Mouse (Mus musculus) liver, embryonic 16.5 days (tissue): ENCODE measurements around the gene Mctp1. TPM values are rescaled to one million over a fixed set of nuclear protein-coding genes. Genes with fewer than 3 reads are reported as not detected.

Source experiments
- ATAC-seq: fragments of 200-750 bp; cut with Nextera tagmentation; 2 replicates; pipeline ENCODE4 v1.8.0; 2017; ENCODE audit warnings: low read depth, mild to moderate bottlenecking, moderate number of reproducible peaks, moderate library complexity
- H3K27ac ChIP-seq: fragments of 300-500 bp; sonication (generic); 2 replicates; pipeline ENCODE4 v1.5.1; 2014; ENCODE audit warnings: mild to moderate bottlenecking, low read length
- H3K27me3 ChIP-seq: fragments of 300-500 bp; sonication (generic); 2 replicates; pipeline ENCODE4 v1.6.1; 2014; ENCODE audit warnings: low read depth, low read length, mixed read lengths; ENCODE audit not compliant: control insufficient read depth, insufficient read depth
- H3K36me3 ChIP-seq: fragments of 300-500 bp; sonication (generic); 2 replicates; pipeline ENCODE4 v1.6.1; 2014; ENCODE audit warnings: mild to moderate bottlenecking; ENCODE audit not compliant: control insufficient read depth, insufficient read depth
- H3K4me1 ChIP-seq: fragments of 300-500 bp; sonication (generic); 2 replicates; pipeline ENCODE4 v1.6.1; 2014; ENCODE audit warnings: low read depth, low read length, mixed read lengths; ENCODE audit not compliant: control insufficient read depth
- H3K4me2 ChIP-seq: fragments of 300-500 bp; sonication (generic); 2 replicates; pipeline ENCODE4 v1.6.1; 2014; ENCODE audit warnings: low read depth, low read length, mixed read lengths
- H3K4me3 ChIP-seq: fragments of 300-500 bp; sonication (generic); 2 replicates; pipeline ENCODE4 v1.5.1; 2014; ENCODE audit warnings: low read depth, mild to moderate bottlenecking, low read length
- H3K9ac ChIP-seq: fragments of 300-500 bp; sonication (generic); 2 replicates; pipeline ENCODE4 v1.6.1; 2014; ENCODE audit warnings: low read depth, low read length
- H3K9me3 ChIP-seq: fragments of 300-500 bp; sonication (generic); replicated peaks from 2 replicates; pipeline ENCODE4 v1.6.1; 2016; ENCODE audit warnings: low read length; ENCODE audit not compliant: control insufficient read depth
- WGBS: fragments of 180-500 bp; shearing (Covaris S2); extraction: QIAGEN DNeasy Blood & Tissue Kit; methylation state at CpG from one replicate; pipeline ENCODE4 v1.1.7; 2014; ENCODE audit not compliant: insufficient replicate concordance; 5-methylcytosine and 5-hydroxymethylcytosine counted together
- polyA plus RNA-seq: library from polyadenylated mRNA; unstranded; fragments of >200 nt; fragmentation: Nextera tagmentation; extraction: Ambion mirVana; gene quantifications from 2 replicates; pipeline ENCODE4 v1.2.1, GENCODE M21; 2015

Mctp1 gene
- polyA plus RNA-seq, 1 experiment from 2014 or later = 2.4 TPM

DNA sequence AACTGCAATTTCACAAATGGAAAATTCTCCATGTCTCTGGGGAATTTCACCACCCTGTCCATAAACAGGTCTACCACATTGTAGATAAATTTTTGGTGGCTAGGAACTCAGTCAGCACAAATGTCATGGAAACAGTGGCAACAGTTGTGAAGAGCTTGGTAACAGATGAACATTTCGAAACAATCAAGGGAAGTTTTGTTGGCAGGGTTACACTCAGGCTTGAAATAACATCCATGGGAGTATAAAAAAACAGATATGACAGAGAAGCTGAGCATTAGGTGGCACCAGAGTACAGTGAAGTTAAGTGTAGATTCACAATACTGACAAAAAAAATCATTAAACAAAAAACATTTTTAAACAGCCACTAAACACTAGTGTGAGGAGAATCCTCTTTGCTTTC lies 26.3 kb downstream of the Mctp1 start:
- no peaks in the 10 kb centered on the region for H3K9me3 ChIP-seq
- no peaks in the 10 kb centered on the region for H3K36me3 ChIP-seq
- no peak for ATAC-seq
- no peaks in the 10 kb centered on the region for H3K4me1 ChIP-seq
- H3K27me3 ChIP-seq = no peaks in the 10 kb centered on the region
- H3K4me2 ChIP-seq = no peak overlapping the region
- no peak overlapping the region for H3K4me3 ChIP-seq
- H3K9ac ChIP-seq = no peak overlapping the region
- 39% methylated on average over 1 of the region's 1 CpGs for WGBS
- H3K27ac ChIP-seq = no peak overlapping the region

DNA sequence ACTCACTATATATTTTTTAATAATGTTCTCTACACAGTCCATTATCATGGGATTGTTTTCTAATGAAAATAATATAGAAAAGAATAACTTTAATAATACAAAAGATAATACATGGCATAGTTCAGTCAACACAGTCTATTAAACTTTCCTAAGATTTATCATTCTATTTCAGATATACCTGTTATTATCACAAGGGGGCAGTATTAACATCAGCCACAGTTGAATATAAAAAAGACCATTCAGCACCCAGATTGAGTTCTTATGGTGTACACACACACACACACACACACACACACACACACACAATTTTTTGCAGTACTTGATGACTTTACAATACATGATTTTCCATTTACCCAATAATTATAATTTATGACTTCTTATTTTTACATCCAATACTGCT lies 31.0 kb downstream of the Mctp1 start:
- ATAC-seq = no peak
- H3K4me1 ChIP-seq = no peaks in the 10 kb centered on the region

DNA sequence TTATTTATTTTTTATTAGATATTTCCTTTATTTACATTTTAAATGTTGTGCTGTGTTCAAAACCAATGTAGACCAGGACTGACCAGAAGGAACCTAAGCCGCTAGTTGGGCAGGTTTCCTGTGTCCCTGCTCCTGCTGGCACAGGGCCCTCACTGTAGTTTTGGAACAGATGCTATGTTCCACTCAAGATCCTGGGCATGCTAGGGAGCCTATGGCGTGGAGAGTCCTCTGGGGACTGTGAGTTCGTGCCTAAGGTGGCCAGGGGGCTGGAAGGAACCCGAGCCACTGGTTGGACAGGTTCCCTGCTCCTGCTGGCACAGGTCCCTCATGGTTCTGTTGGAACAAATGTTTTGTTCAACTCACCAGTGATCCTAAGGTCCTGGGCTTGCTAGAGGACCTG lies 35.8 kb downstream of the Mctp1 start:
- WGBS = 73% methylated on average over 4 of the region's 4 CpGs
- no peak overlapping the region for H3K4me2 ChIP-seq
- no peaks in the 10 kb centered on the region for H3K27me3 ChIP-seq
- no peaks in the 10 kb centered on the region for H3K9me3 ChIP-seq
- H3K27ac ChIP-seq = no peak overlapping the region
- peaks cover 6% of the 10 kb centered on the region for H3K4me1 ChIP-seq
- no peak overlapping the region for H3K9ac ChIP-seq
- H3K36me3 ChIP-seq = no peaks in the 10 kb centered on the region
- no peak overlapping the region for H3K4me3 ChIP-seq
- no peak for ATAC-seq

More for the DNA sequence above, 31.0 kb downstream of the Mctp1 start:
- Histone ChIP-seq H3K4me3 (no peak overlapping the region), H3K9ac (no peak overlapping the region), H3K27me3 (no peaks in the 10 kb centered on the region), H3K27ac (no peak overlapping the region), H3K4me2 (no peak overlapping the region), H3K9me3 (no peaks in the 10 kb centered on the region), H3K36me3 (no peaks in the 10 kb centered on the region)

DNA sequence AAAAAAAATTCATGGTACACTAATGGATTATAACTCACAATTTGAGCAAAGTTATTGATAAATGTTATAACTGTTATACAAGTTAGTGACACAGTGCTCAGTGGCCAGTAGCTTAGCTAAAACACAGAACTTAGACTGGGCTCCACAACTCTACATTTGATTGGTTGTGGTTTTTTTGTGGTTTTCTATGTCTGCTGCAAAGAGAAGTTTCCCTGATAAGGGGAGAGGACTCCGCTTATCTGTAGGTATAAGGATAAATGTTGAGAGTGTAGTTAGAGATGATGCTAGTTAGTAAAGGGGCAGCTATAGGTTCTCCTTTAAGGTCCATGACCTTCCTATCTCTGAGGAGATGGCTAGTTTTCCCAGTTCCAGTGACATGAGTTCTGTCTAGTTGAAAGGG lies 36.7 kb downstream of the Mctp1 start:
- Histone ChIP-seq H3K9me3 (no peaks in the 10 kb centered on the region), H3K4me2 (no peak overlapping the region), H3K27me3 (no peaks in the 10 kb centered on the region), H3K27ac (no peak overlapping the region), H3K9ac (no peak overlapping the region), H3K4me3 (no peak overlapping the region), H3K4me1 (peaks cover 6% of the 10 kb centered on the region), H3K36me3 (no peaks in the 10 kb centered on the region)
- ATAC-seq = peak; percentile 80
- 21% methylated on average over 1 of the region's 1 CpGs for WGBS

DNA sequence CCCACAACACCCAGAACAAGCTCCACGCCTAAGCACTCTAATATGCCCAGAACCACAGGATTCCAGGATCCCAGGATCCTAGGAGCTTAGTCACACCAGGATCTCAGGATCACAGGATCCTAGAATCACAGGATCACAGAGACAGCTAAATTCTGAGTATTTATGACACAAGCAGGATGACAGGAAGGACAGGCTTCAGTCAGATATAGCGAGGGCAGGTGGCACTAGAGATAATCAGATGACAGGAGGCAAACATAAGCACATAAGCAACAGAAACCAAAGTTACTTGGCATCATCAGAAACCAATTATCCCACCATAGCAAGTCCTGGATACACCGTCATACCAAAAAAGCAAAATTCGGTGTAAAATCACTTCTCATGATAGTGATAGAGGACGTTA lies 37.8 kb downstream of the Mctp1 start:
- H3K27me3 ChIP-seq = no peaks in the 10 kb centered on the region
- no peaks in the 10 kb centered on the region for H3K9me3 ChIP-seq
- no peak overlapping the region for H3K9ac ChIP-seq
- no peaks in the 10 kb centered on the region for H3K36me3 ChIP-seq
- H3K27ac ChIP-seq = no peak overlapping the region
- peak; percentile 19; the same call in 1 of the 2 replicates for ATAC-seq
- peaks cover 6% of the 10 kb centered on the region for H3K4me1 ChIP-seq
- H3K4me2 ChIP-seq = no peak overlapping the region
- 46% methylated on average over 5 of the region's 5 CpGs for WGBS
- H3K4me3 ChIP-seq = no peak overlapping the region

DNA sequence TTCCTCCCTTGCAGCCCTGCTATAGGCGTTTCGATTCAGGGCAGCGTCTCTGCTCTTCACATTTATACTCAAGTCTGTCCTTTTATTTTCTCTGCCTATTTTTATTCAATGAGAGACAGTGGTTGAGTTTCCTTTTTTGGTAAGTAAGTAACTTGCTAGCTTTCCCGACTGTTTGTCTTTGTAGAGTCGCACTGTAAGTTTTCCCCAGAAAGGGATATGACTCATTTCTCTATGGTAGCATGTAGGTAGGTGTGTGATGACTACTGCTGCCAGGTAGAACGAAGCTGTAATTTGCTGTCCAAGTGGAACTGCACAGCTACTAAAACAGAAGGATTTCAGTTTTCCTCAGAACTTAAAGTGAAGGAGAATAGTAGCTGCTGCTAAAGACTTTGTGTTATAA lies 45.1 kb downstream of the Mctp1 start:
- ATAC-seq = no peak
- Histone ChIP-seq H3K4me1 (no peaks in the 10 kb centered on the region), H3K36me3 (no peaks in the 10 kb centered on the region), H3K9me3 (no peaks in the 10 kb centered on the region), H3K27ac (no peak overlapping the region), H3K9ac (no peak overlapping the region), H3K4me2 (no peak overlapping the region), H3K27me3 (no peaks in the 10 kb centered on the region), H3K4me3 (no peak overlapping the region)
- WGBS = 60% methylated on average over 6 of the region's 6 CpGs

DNA sequence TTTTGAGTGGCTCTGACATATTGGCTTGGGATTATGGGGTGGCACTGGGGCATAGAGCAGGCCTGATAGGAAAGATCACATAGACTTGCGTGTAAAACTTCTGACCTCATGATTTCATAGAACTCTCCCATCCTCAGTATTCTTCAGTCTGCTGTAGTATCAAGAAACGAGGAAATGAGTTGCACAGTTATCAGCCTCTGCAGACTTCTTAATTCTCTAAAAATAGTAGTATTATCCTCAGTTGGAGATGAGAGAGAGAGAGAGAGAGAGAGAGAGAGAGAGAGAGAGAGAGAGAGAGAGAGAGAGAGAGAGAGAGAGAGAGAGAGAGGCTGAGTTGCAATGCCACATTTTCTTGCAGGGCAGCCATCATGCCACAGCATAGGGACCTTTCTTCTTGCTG lies 45.6 kb downstream of the Mctp1 start:
- Histone ChIP-seq H3K27me3 (no peaks in the 10 kb centered on the region), H3K27ac (no peak overlapping the region), H3K9ac (no peak overlapping the region), H3K4me2 (no peak overlapping the region), H3K4me1 (no peaks in the 10 kb centered on the region), H3K36me3 (no peaks in the 10 kb centered on the region), H3K9me3 (no peaks in the 10 kb centered on the region), H3K4me3 (no peak overlapping the region)
- WGBS = 19% methylated on average over 2 of the region's 2 CpGs
- ATAC-seq = no peak

DNA sequence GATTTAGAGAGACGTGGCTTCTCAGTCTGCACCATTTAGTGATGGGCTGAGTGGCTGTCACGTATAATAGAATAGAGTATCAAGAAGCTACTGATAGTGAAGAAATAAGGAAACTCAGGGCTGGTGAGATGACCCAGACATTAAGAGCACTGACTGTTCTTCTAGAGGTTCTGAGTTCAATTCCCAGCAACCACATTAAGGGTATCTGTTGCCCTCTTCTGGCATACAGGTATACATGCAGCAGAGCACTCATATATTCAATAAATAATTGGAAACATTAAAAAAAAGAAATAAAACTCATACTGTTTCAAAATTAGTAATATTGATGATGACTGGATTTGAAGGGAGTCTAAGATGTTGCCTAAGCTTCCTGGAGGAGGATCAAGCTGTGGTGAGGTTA lies 47.6 kb downstream of the Mctp1 start:
- no peak overlapping the region for H3K9ac ChIP-seq
- H3K9me3 ChIP-seq = no peaks in the 10 kb centered on the region
- H3K4me1 ChIP-seq = no peaks in the 10 kb centered on the region
- H3K4me2 ChIP-seq = no peak overlapping the region
- no peaks in the 10 kb centered on the region for H3K27me3 ChIP-seq
- H3K27ac ChIP-seq = no peak overlapping the region
- H3K36me3 ChIP-seq = no peaks in the 10 kb centered on the region
- H3K4me3 ChIP-seq = no peak overlapping the region
- no peak for ATAC-seq
- 56% methylated on average over 2 of the region's 2 CpGs for WGBS

DNA sequence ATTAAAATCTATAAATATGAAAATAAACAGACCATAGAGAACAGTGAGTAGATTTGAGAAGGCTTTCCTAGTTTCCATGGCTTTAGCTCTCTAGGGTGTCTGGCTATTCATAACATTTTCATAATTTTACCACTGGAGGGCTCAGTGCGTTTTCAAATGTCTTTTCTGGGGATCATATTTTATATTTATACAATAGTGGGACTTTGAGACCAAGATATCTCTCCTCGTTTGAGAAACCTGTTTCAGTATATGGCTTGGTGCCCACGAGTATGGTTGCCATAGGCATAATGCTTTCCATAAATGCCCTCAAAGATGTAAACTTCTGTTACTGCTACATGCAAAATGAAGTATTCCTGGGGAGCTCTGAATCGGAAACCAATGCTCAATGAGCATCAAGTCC lies 49.1 kb downstream of the Mctp1 start:
- Histone ChIP-seq H3K9me3 (no peaks in the 10 kb centered on the region), H3K4me3 (no peak overlapping the region), H3K36me3 (no peaks in the 10 kb centered on the region), H3K4me2 (no peak overlapping the region), H3K27me3 (no peaks in the 10 kb centered on the region), H3K9ac (no peak overlapping the region), H3K4me1 (no peaks in the 10 kb centered on the region), H3K27ac (no peak overlapping the region)
- 61% methylated on average over 4 of the region's 4 CpGs for WGBS
- ATAC-seq = no peak

DNA sequence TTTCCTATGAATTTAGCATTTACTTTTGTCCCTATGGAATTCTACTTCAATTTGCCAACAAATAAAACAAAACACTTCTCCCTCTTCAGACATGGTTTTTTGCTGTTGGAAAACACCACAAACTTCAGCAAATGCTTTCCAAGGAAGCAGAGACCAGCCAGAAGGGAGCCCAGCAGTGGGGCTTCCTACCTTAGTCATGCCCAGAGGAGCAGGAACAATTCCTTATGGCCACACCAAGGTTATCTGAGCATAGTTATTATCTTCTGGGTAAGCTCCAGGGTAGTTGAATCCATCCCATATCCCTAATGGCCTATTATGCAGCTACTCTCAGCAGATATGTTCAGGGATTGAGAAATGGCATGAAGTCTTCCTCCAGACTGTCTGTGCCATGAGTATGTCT lies 52.1 kb downstream of the Mctp1 start:
- Histone ChIP-seq H3K9me3 (no peaks in the 10 kb centered on the region), H3K4me2 (no peak overlapping the region), H3K9ac (no peak overlapping the region), H3K36me3 (no peaks in the 10 kb centered on the region), H3K4me3 (no peak overlapping the region), H3K27ac (no peak overlapping the region), H3K27me3 (no peaks in the 10 kb centered on the region), H3K4me1 (no peaks in the 10 kb centered on the region)
- ATAC-seq = no peak
